Mouse (Mus musculus) stomach, embryonic 15.5 days (tissue): ENCODE results near the gene Fgfbp3. TPM values are rescaled to one million over a fixed set of nuclear protein-coding genes. Genes with fewer than 3 reads are reported as not detected.
"Not testable (repeated sequence)": the region's sequence is repeated elsewhere in the genome, so short reads cannot be mapped to it uniquely, and the experiment has no call there.

Experiments used
- ATAC-seq: fragments of 200-750 bp; cut with Nextera tagmentation; 2 replicates; pipeline ENCODE4 v1.8.0; 2017; ENCODE audit warnings: low read depth, moderate number of reproducible peaks, moderate TSS enrichment; ENCODE audit not compliant: insufficient read depth, low FRiP score
- H3K27ac ChIP-seq: fragments of 300-500 bp; sonication (generic); 2 replicates; pipeline ENCODE4 v1.5.1; 2015; ENCODE audit warnings: mild to moderate bottlenecking, inconsistent platforms
- H3K27me3 ChIP-seq: fragments of 300-500 bp; sonication (generic); replicated peaks from 2 replicates; pipeline ENCODE4 v1.6.1; 2015; ENCODE audit warnings: inconsistent platforms
- H3K36me3 ChIP-seq: fragments of 300-500 bp; sonication (generic); 2 replicates; pipeline ENCODE4 v1.6.1; 2015; ENCODE audit warnings: inconsistent platforms
- H3K4me1 ChIP-seq: fragments of 300-500 bp; sonication (generic); 2 replicates; pipeline ENCODE4 v1.6.1; 2015; ENCODE audit warnings: inconsistent platforms
- H3K4me2 ChIP-seq: fragments of 300-500 bp; sonication (generic); 2 replicates; pipeline ENCODE4 v1.6.1; 2015; ENCODE audit warnings: mild to moderate bottlenecking, inconsistent platforms
- H3K4me3 ChIP-seq: fragments of 300-500 bp; sonication (generic); replicated peaks from 2 replicates; pipeline ENCODE4 v1.5.1; 2015; ENCODE audit warnings: inconsistent platforms
- H3K9ac ChIP-seq: fragments of 300-500 bp; sonication (generic); 2 replicates; pipeline ENCODE4 v1.6.1; 2015; ENCODE audit warnings: inconsistent platforms
- H3K9me3 ChIP-seq: fragments of 300-500 bp; sonication (generic); 2 replicates; pipeline ENCODE4 v1.6.1; 2016; ENCODE audit warnings: inconsistent platforms
- whole genome bisulfite sequencing: fragments of 180-500 bp; shearing (Covaris S2); methylation state at CpG from one replicate; pipeline ENCODE4 v1.1.7; 2015; 5-methylcytosine and 5-hydroxymethylcytosine counted together
- polyA plus RNA-seq: library from polyadenylated mRNA; unstranded; fragments of >200 nt; fragmentation: Nextera tagmentation; extraction: Ambion mirVana; gene quantifications from 2 replicates; pipeline ENCODE4 v1.2.1, GENCODE M21; 2015

Gene Fgfbp3
- 5.4 and 6.1 TPM in 2 replicates for polyA plus RNA-seq

- Histone ChIP-seq H3K9me3 (no peaks in the 10 kb centered on the region), H3K36me3 (no peaks in the 10 kb centered on the region), H3K27me3 (no peaks in the 10 kb centered on the region), H3K27ac (peak within 1 kb of the TSS; percentile 95), H3K4me3 (peak within 1 kb of the TSS; percentile 89), H3K4me2 (peak within 1 kb of the TSS; percentile 85), H3K9ac (peak within 1 kb of the TSS; percentile 84), H3K4me1 (0 out of 2 replicates have a peak, but pooled peaks cover 2% of the 10 kb centered on the region)
- ATAC-seq = 0 out of 2 replicates have a peak, but pooled peaks have one; percentile 27
- WGBS = 12% methylated on average over 12 of the region's 12 CpGs
Measured at GRCm38 (mm10) chr19:36919466-36919865, at the start of gene Fgfbp3. TSS of gene Fgfbp3 (minus strand) at chr19:36919615.

DNA sequence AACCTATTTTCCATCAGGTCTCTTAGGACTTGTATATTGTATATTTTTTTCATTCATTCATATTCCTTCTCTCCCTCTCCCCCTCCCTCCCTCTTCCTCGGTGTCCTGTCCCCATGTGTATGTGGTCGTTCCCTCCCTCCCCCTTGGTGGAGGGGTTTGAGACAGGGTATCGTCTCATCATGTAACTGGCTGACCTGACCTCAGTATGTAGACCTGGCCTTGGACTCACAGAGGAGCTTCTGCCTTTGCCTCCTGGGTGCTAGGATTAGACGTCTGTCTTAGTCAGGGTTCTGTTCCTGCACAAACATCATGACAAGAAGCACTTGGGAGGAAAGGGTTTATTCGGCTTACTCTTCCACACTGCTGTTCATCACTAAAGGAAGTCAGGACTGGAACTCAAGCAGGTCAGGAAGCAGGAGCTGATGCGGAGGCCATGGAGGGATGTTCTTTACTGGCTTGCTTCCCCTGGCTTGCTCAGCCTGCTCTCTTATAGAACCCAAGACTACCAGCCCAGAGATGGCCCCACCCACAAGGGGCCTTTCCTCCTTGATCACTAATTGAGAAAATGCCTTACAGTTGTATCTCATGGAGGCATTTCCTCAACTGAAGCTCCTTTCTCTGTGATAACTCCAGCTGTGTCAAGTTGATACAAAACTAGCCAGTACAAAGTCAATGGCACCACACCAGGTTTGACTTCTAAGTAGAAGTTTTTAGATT, 43.3 kb upstream of the Fgfbp3 start:
- 89% methylated on average over 6 of the region's 6 CpGs for WGBS

DNA sequence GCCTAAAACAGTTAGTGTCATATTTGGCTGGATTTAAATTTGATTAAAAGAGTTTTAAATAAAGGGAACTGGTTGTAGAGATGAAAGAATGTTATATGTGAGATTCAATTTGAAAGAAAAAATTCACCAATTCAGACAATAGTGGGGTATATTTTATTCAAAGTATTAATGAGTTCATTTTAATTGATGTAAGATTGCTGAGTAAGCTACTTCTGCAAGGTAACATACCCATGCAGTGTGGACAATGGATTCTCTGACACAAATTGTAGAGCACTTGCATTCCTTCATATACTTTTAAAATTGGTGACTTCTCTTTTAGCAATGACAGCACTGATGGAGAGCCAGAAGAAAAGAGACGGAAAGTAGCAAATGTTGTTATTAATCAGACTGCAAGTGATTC, 41.9 kb upstream of the Fgfbp3 start:
- H3K9me3 ChIP-seq = no peaks in the 10 kb centered on the region
- 93% methylated on average over 1 of the region's 1 CpGs for WGBS
- no peak overlapping the region for H3K4me2 ChIP-seq
- no peak for ATAC-seq
- no peak overlapping the region for H3K4me3 ChIP-seq
- H3K9ac ChIP-seq = no peak overlapping the region
- no peaks in the 10 kb centered on the region for H3K27me3 ChIP-seq
- H3K4me1 ChIP-seq = no peaks in the 10 kb centered on the region
- H3K36me3 ChIP-seq = peaks cover 15% of the 10 kb centered on the region
- H3K27ac ChIP-seq = no peak overlapping the region

More for the DNA sequence above, 43.3 kb upstream of the Fgfbp3 start:
- not testable (repeated sequence) for H3K27me3 ChIP-seq, H3K4me1 ChIP-seq, H3K9me3 ChIP-seq, H3K4me2 ChIP-seq, H3K27ac ChIP-seq, ATAC-seq, H3K4me3 ChIP-seq, H3K9ac ChIP-seq
- H3K36me3 ChIP-seq = peaks cover 21% of the 10 kb centered on the region

GRCm38 (mm10) chr19:36958331-36958730, 38.9 kb upstream of the Fgfbp3 start:
- H3K36me3 ChIP-seq = peaks cover 11% of the 10 kb centered on the region

DNA sequence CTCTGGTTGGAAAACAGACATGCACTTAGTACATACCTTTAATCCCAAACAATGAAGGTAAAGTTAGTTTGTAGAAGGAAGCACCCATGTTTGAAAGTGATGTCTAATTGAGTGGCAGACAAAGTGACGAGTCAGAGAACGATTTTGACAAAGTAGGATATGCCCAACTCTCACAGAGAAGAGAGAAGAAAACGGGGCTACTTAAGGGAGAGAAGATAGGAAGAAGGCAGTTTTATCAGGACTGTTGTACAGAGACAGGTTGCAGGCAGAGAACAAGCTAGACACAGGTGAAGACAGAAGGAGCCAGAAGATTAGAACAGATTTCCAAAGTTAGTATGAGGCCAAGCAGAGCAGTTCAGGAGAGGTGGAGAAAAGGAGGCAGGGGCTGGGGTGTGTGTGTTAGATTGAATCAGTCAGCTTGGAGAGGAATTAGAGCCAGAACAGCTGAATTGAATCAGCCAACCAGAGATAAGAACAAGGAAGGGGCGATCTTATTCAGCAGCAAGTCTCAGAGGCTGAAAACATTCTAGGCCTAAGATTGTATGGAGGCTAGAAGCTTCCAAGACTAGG, 34.3 kb upstream of the Fgfbp3 start:
- H3K4me1 ChIP-seq = no peaks in the 10 kb centered on the region
- H3K27ac ChIP-seq = no peak overlapping the region
- H3K4me2 ChIP-seq = no peak overlapping the region
- no peak overlapping the region for H3K4me3 ChIP-seq
- WGBS = 72% methylated on average over 4 of the region's 4 CpGs
- ATAC-seq = no peak
- no peaks in the 10 kb centered on the region for H3K36me3 ChIP-seq
- H3K9me3 ChIP-seq = no peaks in the 10 kb centered on the region
- H3K27me3 ChIP-seq = no peaks in the 10 kb centered on the region
- H3K9ac ChIP-seq = no peak overlapping the region

More at GRCm38 (mm10) chr19:36958331-36958730, 38.9 kb upstream of the Fgfbp3 start:
- H3K4me1 ChIP-seq = no peaks in the 10 kb centered on the region
- H3K27me3 ChIP-seq = no peaks in the 10 kb centered on the region
- H3K27ac ChIP-seq = no peak overlapping the region
- ATAC-seq = no peak
- H3K4me2 ChIP-seq = no peak overlapping the region
- H3K4me3 ChIP-seq = no peak overlapping the region
- 80% methylated on average over 4 of the region's 4 CpGs for WGBS
- H3K9ac ChIP-seq = no peak overlapping the region
- no peaks in the 10 kb centered on the region for H3K9me3 ChIP-seq

- H3K4me2 ChIP-seq = no peak overlapping the region
- H3K27me3 ChIP-seq = no peaks in the 10 kb centered on the region
- WGBS = 90% methylated on average over 1 of the region's 1 CpGs
- ATAC-seq = no peak
- no peaks in the 10 kb centered on the region for H3K4me1 ChIP-seq
- no peaks in the 10 kb centered on the region for H3K36me3 ChIP-seq
- no peak overlapping the region for H3K4me3 ChIP-seq
- H3K9me3 ChIP-seq = no peaks in the 10 kb centered on the region
- no peak overlapping the region for H3K27ac ChIP-seq
- no peak overlapping the region for H3K9ac ChIP-seq
Measured at GRCm38 (mm10) chr19:36940064-36940463, 20.6 kb upstream of the Fgfbp3 start.

GRCm38 (mm10) chr19:36938008-36938407, 18.6 kb upstream of the Fgfbp3 start:
- no peak overlapping the region for H3K4me2 ChIP-seq
- no peaks in the 10 kb centered on the region for H3K4me1 ChIP-seq
- H3K9ac ChIP-seq = no peak overlapping the region
- H3K9me3 ChIP-seq = no peaks in the 10 kb centered on the region
- H3K27me3 ChIP-seq = no peaks in the 10 kb centered on the region
- ATAC-seq = no peak
- H3K4me3 ChIP-seq = no peak overlapping the region
- H3K36me3 ChIP-seq = no peaks in the 10 kb centered on the region
- no peak overlapping the region for H3K27ac ChIP-seq

DNA sequence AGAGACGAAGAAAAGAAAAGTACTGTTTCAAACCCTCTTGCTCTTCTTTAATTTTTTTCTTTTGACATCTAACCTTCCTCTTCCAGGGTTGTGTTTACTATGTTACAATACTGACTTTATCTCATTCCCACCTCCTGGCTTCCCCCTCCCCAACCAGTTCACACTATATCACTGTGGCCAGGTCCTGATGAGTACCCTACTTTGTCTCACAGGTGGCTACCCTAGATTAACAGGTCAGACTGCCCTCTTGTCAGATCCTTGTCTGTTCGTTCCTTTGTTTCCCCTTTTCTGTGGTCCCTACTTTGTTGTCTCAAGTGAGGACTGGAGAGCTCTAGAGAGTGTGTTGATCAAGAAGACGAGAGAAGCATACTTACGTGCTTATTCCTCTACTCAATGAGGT, 16.9 kb upstream of the Fgfbp3 start:
- Histone ChIP-seq H3K9ac (no peak overlapping the region), H3K27ac (no peak overlapping the region), H3K27me3 (no peaks in the 10 kb centered on the region), H3K4me1 (no peaks in the 10 kb centered on the region), H3K4me2 (no peak overlapping the region), H3K36me3 (no peaks in the 10 kb centered on the region), H3K4me3 (no peak overlapping the region), H3K9me3 (no peaks in the 10 kb centered on the region)
- WGBS = 78% methylated on average over 4 of the region's 4 CpGs
- ATAC-seq = no peak

- Histone ChIP-seq H3K36me3 (no peaks in the 10 kb centered on the region), H3K4me3 (no peak overlapping the region), H3K4me1 (no peaks in the 10 kb centered on the region), H3K4me2 (no peak overlapping the region), H3K9ac (no peak overlapping the region), H3K9me3 (no peaks in the 10 kb centered on the region), H3K27me3 (no peaks in the 10 kb centered on the region), H3K27ac (no peak overlapping the region)
- no peak for ATAC-seq
- WGBS = 83% methylated on average over 2 of the region's 2 CpGs
Measured at GRCm38 (mm10) chr19:36932613-36933012, 13.2 kb upstream of the Fgfbp3 start.

DNA sequence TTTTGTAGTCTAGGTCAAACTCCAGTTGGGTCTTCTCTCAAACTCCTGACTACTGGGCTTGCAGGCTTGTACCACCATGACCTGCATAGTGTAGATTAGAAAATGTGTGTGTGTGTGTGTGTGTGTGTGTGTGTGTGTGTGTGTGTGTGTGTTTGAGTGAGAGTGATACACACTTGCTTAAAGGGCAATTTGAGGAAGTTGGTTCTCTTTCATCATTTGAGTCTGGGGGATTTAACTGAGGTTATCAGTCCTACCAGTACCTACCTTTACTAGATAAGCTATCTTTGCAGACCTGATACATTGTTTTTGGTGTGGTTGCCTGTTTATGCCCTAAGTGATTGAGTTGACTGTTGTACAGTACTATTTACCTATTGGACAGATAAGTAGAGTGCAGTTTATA, 12.7 kb upstream of the Fgfbp3 start:
- Histone ChIP-seq H3K4me1 (no peaks in the 10 kb centered on the region), H3K27ac (no peak overlapping the region), H3K27me3 (no peaks in the 10 kb centered on the region), H3K4me2 (no peak overlapping the region), H3K36me3 (no peaks in the 10 kb centered on the region), H3K9ac (no peak overlapping the region), H3K9me3 (no peaks in the 10 kb centered on the region), H3K4me3 (no peak overlapping the region)
- ATAC-seq = no peak

- H3K9ac ChIP-seq = no peak overlapping the region
- H3K4me1 ChIP-seq = 0 out of 2 replicates have a peak, but pooled peaks cover 3% of the 10 kb centered on the region
- H3K4me2 ChIP-seq = no peak overlapping the region
- H3K36me3 ChIP-seq = no peaks in the 10 kb centered on the region
- ATAC-seq = no peak
- H3K27ac ChIP-seq = no peak overlapping the region
- no peaks in the 10 kb centered on the region for H3K27me3 ChIP-seq
- no peaks in the 10 kb centered on the region for H3K9me3 ChIP-seq
- H3K4me3 ChIP-seq = no peak overlapping the region
Measured at GRCm38 (mm10) chr19:36929816-36930215, 10.4 kb upstream of the Fgfbp3 start.

- ATAC-seq = no peak
Measured at GRCm38 (mm10) chr19:36927800-36928361, 8.5 kb upstream of the Fgfbp3 start.

More at GRCm38 (mm10) chr19:36927800-36928361, 8.5 kb upstream of the Fgfbp3 start:
- WGBS = 72% methylated on average over 6 of the region's 6 CpGs
- no peaks in the 10 kb centered on the region for H3K36me3 ChIP-seq
- no peak overlapping the region for H3K4me3 ChIP-seq
- H3K9ac ChIP-seq = no peak overlapping the region
- H3K4me2 ChIP-seq = peak overlapping the region; percentile 59; the same call in 1 of the 2 replicates
- H3K4me1 ChIP-seq = 0 out of 2 replicates have a peak, but pooled peaks cover 3% of the 10 kb centered on the region
- H3K27me3 ChIP-seq = no peaks in the 10 kb centered on the region
- H3K27ac ChIP-seq = no peak overlapping the region
- no peaks in the 10 kb centered on the region for H3K9me3 ChIP-seq
